Mouse (Mus musculus) brain, embryonic 14.5 days (tissue): ENCODE measurements around the gene Atf6.

Experiments
- CTCF ChIP-seq: fragments of 200-500 bp; IDR thresholded peaks from 2 replicates; pipeline ENCODE4 v1.5.1; 2012; ENCODE audit warnings: inconsistent platforms, mild to moderate bottlenecking, moderate library complexity, borderline replicate concordance; ENCODE audit not compliant: insufficient read depth, insufficient read length; ENCODE audit errors: extremely low read depth
- POLR2A ChIP-seq: fragments of 200-500 bp; IDR thresholded peaks from 2 replicates; pipeline ENCODE4 v1.6.1; 2012; ENCODE audit warnings: mild to moderate bottlenecking, inconsistent platforms, borderline replicate concordance; ENCODE audit not compliant: poor library complexity, insufficient read depth, insufficient read length, severe bottlenecking; ENCODE audit errors: extremely low read depth

DNA sequence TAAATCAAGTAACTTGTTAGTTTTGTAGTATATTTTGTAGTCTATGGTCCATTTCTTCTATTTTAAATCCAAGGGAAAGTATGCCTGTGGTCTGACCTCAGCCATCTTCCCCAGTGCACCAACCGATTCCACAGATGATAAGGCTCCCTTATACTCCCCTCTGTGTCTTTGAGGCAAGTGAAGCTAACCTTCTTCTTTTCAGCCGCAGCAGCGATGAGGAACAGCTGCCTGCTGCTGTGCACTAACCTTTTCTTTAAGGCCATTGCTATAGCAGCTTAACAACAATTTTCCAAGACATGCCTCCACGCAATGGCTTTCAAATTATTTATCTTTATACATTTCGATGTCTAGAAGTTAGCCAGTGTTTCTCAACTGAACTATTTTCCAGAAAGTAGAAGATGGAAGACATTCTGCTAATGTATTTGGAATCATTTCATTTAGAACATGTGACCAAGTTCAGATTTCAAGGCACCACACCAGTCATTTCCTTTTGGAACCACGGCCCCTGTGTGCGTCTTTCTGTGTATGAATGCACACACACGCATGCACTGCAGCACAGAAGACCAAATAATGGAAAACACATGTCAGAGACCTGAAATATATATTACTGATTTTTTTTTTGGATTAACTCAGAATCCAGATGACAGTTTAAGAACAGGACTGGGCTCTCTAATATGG lies 149.3 kb downstream of the Atf6 start:
- TF ChIP-seq CTCF (no peak), POLR2A (no peak)
